Mouse (Mus musculus): ENCODE measurements around the gene Uba52. TPM values are rescaled to one million over a fixed set of nuclear protein-coding genes. Genes with fewer than 3 reads are reported as not detected.
A peak's percentile ranks its signal among the peaks of the same experiment; 100 is the strongest.

Uba52 gene
- polyA plus RNA-seq, 1 experiment: 977 TPM

- Histone ChIP-seq H3K4me1 (ENCODE audit: control insufficient read depth, insufficient read depth, insufficient read length, low read length) (peaks cover 39% of the 10 kb centered on the region), H3K4me3 (ENCODE audit: insufficient read depth, low read depth, low read length) (0 out of 2 replicates have a peak overlapping the region, but pooled peaks have one; percentile 1), H3K27ac (replicated peaks; ENCODE audit: low read depth, low read length) (peak overlapping the region; percentile 19; the same call in 1 of the 2 replicates)
Measured at GRCm38 (mm10) chr8:70466771-70467170, 43.8 kb downstream of the Uba52 start.

- peak overlapping the region; percentile 19; the same call in 1 of the 2 replicates for H3K27ac ChIP-seq (replicated peaks; ENCODE audit: low read depth, low read length)
- H3K4me1 ChIP-seq (ENCODE audit: control insufficient read depth, insufficient read depth, insufficient read length, low read length): peaks cover 39% of the 10 kb centered on the region
- no peak overlapping the region for H3K4me3 ChIP-seq (ENCODE audit: insufficient read depth, low read depth, low read length)
Measured at GRCm38 (mm10) chr8:70466305-70466704, 44.3 kb downstream of the Uba52 start.

GRCm38 (mm10) chr8:70465701-70466100 is 44.9 kb downstream of the Uba52 start:
- Histone ChIP-seq H3K4me3 (ENCODE audit: insufficient read depth, low read depth, low read length) (no peak overlapping the region), H3K27ac (replicated peaks; ENCODE audit: low read depth, low read length) (no peak overlapping the region), H3K4me1 (ENCODE audit: control insufficient read depth, insufficient read depth, insufficient read length, low read length) (peaks cover 39% of the 10 kb centered on the region)

- H3K4me1 ChIP-seq (ENCODE audit: control insufficient read depth, insufficient read depth, insufficient read length, low read length): peaks cover 34% of the 10 kb centered on the region
- no peak overlapping the region for H3K4me3 ChIP-seq (ENCODE audit: insufficient read depth, low read depth, low read length)
- H3K27ac ChIP-seq (replicated peaks; ENCODE audit: low read depth, low read length): no peak overlapping the region
Measured at GRCm38 (mm10) chr8:70464162-70464561, 46.4 kb downstream of the Uba52 start.

GRCm38 (mm10) chr8:70463306-70463705 is 47.3 kb downstream of the Uba52 start:
- Histone ChIP-seq H3K27ac (replicated peaks; ENCODE audit: low read depth, low read length) (no peak overlapping the region), H3K4me1 (ENCODE audit: control insufficient read depth, insufficient read depth, insufficient read length, low read length) (peaks cover 29% of the 10 kb centered on the region)

GRCm38 (mm10) chr8:70462516-70462813 is 48.1 kb downstream of the Uba52 start:
- no peak overlapping the region for H3K4me3 ChIP-seq (ENCODE audit: insufficient read depth, low read depth, low read length)
- no peak overlapping the region for H3K27ac ChIP-seq (replicated peaks; ENCODE audit: low read depth, low read length)
- peaks cover 21% of the 10 kb centered on the region for H3K4me1 ChIP-seq (ENCODE audit: control insufficient read depth, insufficient read depth, insufficient read length, low read length)

More at GRCm38 (mm10) chr8:70463306-70463705, 47.3 kb downstream of the Uba52 start:
- H3K4me3 ChIP-seq (ENCODE audit: insufficient read depth, low read depth, low read length): no peak overlapping the region

GRCm38 (mm10) chr8:70461765-70462515 is 48.7 kb downstream of the Uba52 start:
- H3K4me1 ChIP-seq (ENCODE audit: control insufficient read depth, insufficient read depth, insufficient read length, low read length): peaks cover 15% of the 10 kb centered on the region
- H3K27ac ChIP-seq (replicated peaks; ENCODE audit: low read depth, low read length): peak overlapping the region; percentile 12; the same call in 1 of the 2 replicates
- no peak overlapping the region for H3K4me3 ChIP-seq (ENCODE audit: insufficient read depth, low read depth, low read length)

- Histone ChIP-seq H3K27ac (replicated peaks; ENCODE audit: low read depth, low read length) (no peak overlapping the region), H3K4me3 (ENCODE audit: insufficient read depth, low read depth, low read length) (no peak overlapping the region), H3K4me1 (ENCODE audit: control insufficient read depth, insufficient read depth, insufficient read length, low read length) (peaks cover 4% of the 10 kb centered on the region)
Measured at GRCm38 (mm10) chr8:70460606-70461005, 50.0 kb downstream of the Uba52 start.

GRCm38 (mm10) chr8:70460199-70460598 is 50.4 kb downstream of the Uba52 start:
- no peak overlapping the region for H3K27ac ChIP-seq (replicated peaks; ENCODE audit: low read depth, low read length)
- peaks cover 6% of the 10 kb centered on the region for H3K4me1 ChIP-seq (ENCODE audit: control insufficient read depth, insufficient read depth, insufficient read length, low read length)
- H3K4me3 ChIP-seq (ENCODE audit: insufficient read depth, low read depth, low read length): no peak overlapping the region

GRCm38 (mm10) chr8:70459636-70460035 is 51.0 kb downstream of the Uba52 start:
- no peak overlapping the region for H3K27ac ChIP-seq (replicated peaks; ENCODE audit: low read depth, low read length)
- H3K4me1 ChIP-seq (ENCODE audit: control insufficient read depth, insufficient read depth, insufficient read length, low read length): peaks cover 9% of the 10 kb centered on the region
- H3K4me3 ChIP-seq (ENCODE audit: insufficient read depth, low read depth, low read length): no peak overlapping the region

GRCm38 (mm10) chr8:70458462-70458861 is 52.1 kb downstream of the Uba52 start:
- Histone ChIP-seq H3K4me1 (ENCODE audit: control insufficient read depth, insufficient read depth, insufficient read length, low read length) (peaks cover 14% of the 10 kb centered on the region), H3K4me3 (ENCODE audit: insufficient read depth, low read depth, low read length) (no peak overlapping the region), H3K27ac (replicated peaks; ENCODE audit: low read depth, low read length) (no peak overlapping the region)

Other genes with a start within 250 kb of the Uba52 start
- gene Homer3, start 228.0 kb downstream of the Uba52 start, polyA plus RNA-seq (2012; ENCODE audit: insufficient read depth, insufficient read length, missing spikeins): 2.8 and 4.5 TPM in 2 replicates
- 14.1 and 18.1 TPM in 2 replicates for gene Ddx49, start 208.3 kb downstream of the Uba52 start, polyA plus RNA-seq (2012; ENCODE audit: insufficient read depth, insufficient read length, missing spikeins)
- 158 and 198 TPM in 2 replicates for gene Cope, start 208.3 kb downstream of the Uba52 start, polyA plus RNA-seq (2012; ENCODE audit: insufficient read depth, insufficient read length, missing spikeins)
- gene Cers1, start 195.0 kb downstream of the Uba52 start, polyA plus RNA-seq (2012; ENCODE audit: insufficient read depth, insufficient read length, missing spikeins): not detected in 2 replicates
- not detected in 2 replicates for gene Gdf1, start 181.0 kb downstream of the Uba52 start, polyA plus RNA-seq (2012; ENCODE audit: insufficient read depth, insufficient read length, missing spikeins)
- gene Upf1, start 157.5 kb downstream of the Uba52 start, polyA plus RNA-seq (2012; ENCODE audit: insufficient read depth, insufficient read length, missing spikeins): 11.7 and 20.8 TPM in 2 replicates
- gene Comp, start 137.2 kb downstream of the Uba52 start, polyA plus RNA-seq (2012; ENCODE audit: insufficient read depth, insufficient read length, missing spikeins): not detected in 2 replicates
- 3.0 and 4.5 TPM in 2 replicates for gene Crtc1, start 71.2 kb downstream of the Uba52 start, polyA plus RNA-seq (2012; ENCODE audit: insufficient read depth, insufficient read length, missing spikeins)
- gene Klhl26, start 33.8 kb downstream of the Uba52 start, polyA plus RNA-seq (2012; ENCODE audit: insufficient read depth, insufficient read length, missing spikeins): 9.3 and 9.5 TPM in 2 replicates
- not detected in 2 replicates for gene Tmem59l, start 23.4 kb downstream of the Uba52 start, polyA plus RNA-seq (2012; ENCODE audit: insufficient read depth, insufficient read length, missing spikeins)
- gene Crlf1, start 17.6 kb downstream of the Uba52 start, polyA plus RNA-seq (2012; ENCODE audit: insufficient read depth, insufficient read length, missing spikeins): 1.3 TPM in 1 of 2 replicates, not detected in the other
- gene Rex1bd, start 4.0 kb downstream of the Uba52 start, polyA plus RNA-seq (2012; ENCODE audit: insufficient read depth, insufficient read length, missing spikeins): 191 and 207 TPM in 2 replicates
- 90.9 and 113 TPM in 2 replicates for gene Fkbp8, start 16.9 kb upstream of the Uba52 start, polyA plus RNA-seq (2012; ENCODE audit: insufficient read depth, insufficient read length, missing spikeins)
- 106 and 116 TPM in 2 replicates for gene Kxd1, start 17.2 kb upstream of the Uba52 start, polyA plus RNA-seq (2012; ENCODE audit: insufficient read depth, insufficient read length, missing spikeins)
- gene Ell, start 28.7 kb upstream of the Uba52 start, polyA plus RNA-seq (2012; ENCODE audit: insufficient read depth, insufficient read length, missing spikeins): 7.3 and 9.1 TPM in 2 replicates
- gene Isyna1, start 83.6 kb upstream of the Uba52 start, polyA plus RNA-seq (2012; ENCODE audit: insufficient read depth, insufficient read length, missing spikeins): 7.7 and 17.4 TPM in 2 replicates
- 29.6 and 45.0 TPM in 2 replicates for gene Ssbp4, start 98.1 kb upstream of the Uba52 start, polyA plus RNA-seq (2012; ENCODE audit: insufficient read depth, insufficient read length, missing spikeins)
- gene Lrrc25, start 105.4 kb upstream of the Uba52 start, polyA plus RNA-seq (2012; ENCODE audit: insufficient read depth, insufficient read length, missing spikeins): 2.0 TPM in 2 replicates
- gene Gdf15, start 121.7 kb upstream of the Uba52 start, polyA plus RNA-seq (2012; ENCODE audit: insufficient read depth, insufficient read length, missing spikeins): 1.7 TPM in 2 replicates
- 31.0 and 37.7 TPM in 2 replicates for gene Pgpep1, start 149.6 kb upstream of the Uba52 start, polyA plus RNA-seq (2012; ENCODE audit: insufficient read depth, insufficient read length, missing spikeins)
- gene Lsm4, start 162.4 kb upstream of the Uba52 start, polyA plus RNA-seq (2012; ENCODE audit: insufficient read depth, insufficient read length, missing spikeins): 89.4 and 121 TPM in 2 replicates
- gene Jund, start 188.1 kb upstream of the Uba52 start, polyA plus RNA-seq (2012; ENCODE audit: insufficient read depth, insufficient read length, missing spikeins): 106 and 111 TPM in 2 replicates
- gene Iqcn, start 192.7 kb upstream of the Uba52 start, polyA plus RNA-seq (2012; ENCODE audit: insufficient read depth, insufficient read length, missing spikeins): not detected in 2 replicates
- not detected in 2 replicates for gene Gm3336, start 207.7 kb upstream of the Uba52 start, polyA plus RNA-seq (2012; ENCODE audit: insufficient read depth, insufficient read length, missing spikeins)
- gene Pde4c, start 212.9 kb upstream of the Uba52 start, polyA plus RNA-seq (2012; ENCODE audit: insufficient read depth, insufficient read length, missing spikeins): 0.36 and 1.7 TPM in 2 replicates
- gene Rab3a, start 243.9 kb upstream of the Uba52 start, polyA plus RNA-seq (2012; ENCODE audit: insufficient read depth, insufficient read length, missing spikeins): 18.1 and 21.3 TPM in 2 replicates

All from brown adipose tissue, adult 24 weeks (tissue).